Mouse (Mus musculus) gastrocnemius, adult 18-20 months (tissue): ENCODE results near the gene Cdkn1a. TPM values are rescaled to one million over a fixed set of nuclear protein-coding genes. Genes with fewer than 3 reads are reported as not detected.
"Not testable (repeated sequence)": the region's sequence is repeated elsewhere in the genome, so short reads cannot be mapped to it uniquely, and the experiment has no call there.

Source experiments
- DNase-seq: peaks from one replicate; pipeline ENCODE4 v3.0.0; 2021; ENCODE audit warnings: low spot score
- total RNA-seq, 2 experiments: library from RNA; stranded (reverse); gene quantifications; 2 replicates each; pipeline ENCODE4 v1.2.3; 2021

Gene Cdkn1a
- total RNA-seq, 2 experiments from 2014 or later, result 31.9 to 63.3 TPM

- no peak for DNase-seq
Observed at GRCm38 (mm10) chr17:29080758-29081617, 9.8 kb upstream of the Cdkn1a start.

GRCm38 (mm10) chr17:29081618-29082381 is 9.0 kb upstream of the Cdkn1a start:
- no peak for DNase-seq

- DNase-seq, result no peak
Observed at GRCm38 (mm10) chr17:29083586-29083985, 7.2 kb upstream of the Cdkn1a start.

DNA sequence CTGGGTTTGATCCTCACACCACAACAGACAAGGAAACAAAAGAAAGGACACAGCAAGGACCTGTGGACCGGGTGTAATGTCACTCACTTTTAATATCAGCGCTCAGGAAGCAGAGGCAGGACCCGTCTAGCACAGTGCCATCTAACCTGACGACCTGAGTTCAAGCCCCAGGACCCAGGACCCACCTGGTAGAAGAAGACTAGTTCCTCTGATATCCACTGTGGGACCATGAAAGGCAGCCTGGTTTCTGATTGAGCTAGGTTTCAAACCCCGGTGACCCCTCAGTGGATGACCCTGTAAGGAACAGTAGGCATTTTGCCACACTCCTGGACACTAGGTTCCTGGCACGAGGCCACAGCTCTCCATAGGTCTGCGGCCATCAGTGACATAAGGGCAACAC is 6.1 kb upstream of the Cdkn1a start:
- no peak for DNase-seq

- DNase-seq, result no peak
Observed at GRCm38 (mm10) chr17:29085266-29085665, 5.5 kb upstream of the Cdkn1a start.

DNA sequence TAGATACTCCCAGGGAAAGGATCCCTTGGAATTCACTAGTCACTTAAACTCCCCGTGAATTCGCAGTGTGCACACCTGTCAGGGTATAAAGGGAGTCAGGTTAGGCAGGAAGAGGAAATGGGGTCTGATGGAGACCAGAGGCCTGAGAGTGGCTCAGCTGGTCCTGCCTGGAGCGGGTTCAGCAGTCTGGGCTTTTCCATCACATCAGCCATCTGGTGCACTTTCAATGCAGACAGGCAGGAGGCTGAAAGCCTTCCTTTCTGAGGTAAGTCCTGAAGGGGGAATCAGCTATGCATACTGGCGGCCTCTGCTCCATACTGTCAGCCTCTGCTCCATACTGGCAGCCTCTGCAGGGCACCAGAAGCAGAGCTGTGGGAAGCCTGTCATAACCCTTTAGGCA is 3.9 kb upstream of the Cdkn1a start:
- no peak for DNase-seq

DNA sequence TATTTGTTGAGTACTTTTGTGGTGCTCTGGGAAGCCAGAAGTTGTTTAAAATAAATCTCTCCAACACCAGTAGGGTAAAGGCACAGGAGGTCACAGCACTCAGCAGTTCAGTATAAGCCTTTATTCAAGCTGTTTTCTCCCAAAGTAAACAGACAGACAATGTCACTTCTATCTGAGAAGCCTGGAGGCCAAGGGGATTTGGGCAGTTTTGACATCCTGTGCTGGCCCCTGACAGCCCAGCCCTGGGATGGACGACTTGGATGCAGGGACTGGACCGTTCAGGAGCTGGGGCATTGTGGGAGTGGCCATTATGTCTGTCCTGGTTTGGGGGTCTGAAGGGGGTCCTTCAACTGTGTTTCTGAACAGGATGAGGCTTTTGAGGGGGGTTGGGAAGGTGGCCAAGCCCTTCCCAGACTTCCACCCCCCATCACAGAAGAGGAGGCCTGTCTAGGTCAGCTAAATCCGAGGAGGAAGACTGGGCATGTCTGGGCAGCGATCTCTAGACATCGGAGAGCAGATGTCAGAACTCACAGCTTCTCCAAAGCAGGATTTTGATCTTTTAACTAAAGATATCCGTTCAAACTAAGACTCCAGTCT is 670 bp downstream of the Cdkn1a start:
- DNase-seq, result no peak

DNA sequence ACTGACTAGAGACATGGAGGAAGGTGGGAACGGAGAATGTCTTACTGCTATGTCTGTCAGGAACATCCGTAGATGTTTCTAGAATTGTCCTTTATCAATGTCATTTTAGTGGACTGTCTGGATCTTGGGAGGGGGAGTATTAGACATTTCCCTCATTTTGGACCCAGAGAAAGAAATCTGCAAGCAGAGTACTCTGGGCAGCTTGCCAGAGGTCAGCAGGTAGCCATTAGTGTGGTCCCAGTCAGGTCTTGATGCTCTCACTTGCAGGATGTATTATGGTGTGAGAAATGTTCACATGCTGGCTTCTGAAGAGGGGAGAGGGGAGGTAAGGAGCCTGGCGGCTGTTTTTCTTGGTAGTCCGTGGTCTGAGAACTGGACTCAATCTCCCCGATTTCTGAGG is 1.7 kb downstream of the Cdkn1a start:
- DNase-seq, result no peak

DNA sequence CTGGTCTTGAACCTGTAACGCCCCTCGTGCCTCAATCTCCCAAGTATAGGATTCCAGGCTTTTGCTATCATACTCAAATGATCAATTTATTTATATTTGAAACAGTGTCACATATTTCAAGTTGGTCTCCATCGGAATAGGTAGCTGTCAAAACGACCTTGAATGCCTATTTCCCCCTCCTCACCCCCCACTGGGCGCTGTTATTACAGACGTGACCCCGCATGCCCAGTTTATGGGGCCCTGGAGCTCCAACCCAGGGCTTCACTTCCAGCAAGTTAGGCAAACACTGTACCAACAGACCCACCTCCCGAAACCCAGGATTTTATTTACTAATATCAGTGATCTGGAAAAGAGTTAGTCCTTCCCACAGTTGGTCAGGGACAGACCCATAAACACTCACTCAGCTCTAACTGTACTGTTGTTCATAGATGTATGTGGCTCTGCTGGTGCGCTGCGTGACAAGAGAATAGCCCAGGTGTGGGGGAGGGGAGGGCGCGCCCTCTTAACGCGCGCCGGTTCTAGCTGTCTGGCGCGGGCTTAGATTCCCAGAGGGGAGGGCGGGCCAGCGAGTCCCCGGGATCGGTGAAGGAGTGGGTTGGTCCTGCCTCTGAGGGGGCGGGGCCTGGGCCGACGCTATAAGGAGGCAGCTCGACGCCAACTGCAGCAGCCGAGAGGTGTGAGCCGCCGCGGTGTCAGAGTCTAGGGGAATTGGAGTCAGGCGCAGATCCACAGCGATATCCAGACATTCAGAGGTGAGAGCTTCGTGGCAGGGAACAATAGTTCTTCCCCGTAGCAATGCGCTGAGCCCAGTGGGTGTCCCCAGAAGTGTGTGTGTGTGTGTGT is 2.6 kb downstream of the Cdkn1a start:
- peak; percentile 93 for DNase-seq

DNA sequence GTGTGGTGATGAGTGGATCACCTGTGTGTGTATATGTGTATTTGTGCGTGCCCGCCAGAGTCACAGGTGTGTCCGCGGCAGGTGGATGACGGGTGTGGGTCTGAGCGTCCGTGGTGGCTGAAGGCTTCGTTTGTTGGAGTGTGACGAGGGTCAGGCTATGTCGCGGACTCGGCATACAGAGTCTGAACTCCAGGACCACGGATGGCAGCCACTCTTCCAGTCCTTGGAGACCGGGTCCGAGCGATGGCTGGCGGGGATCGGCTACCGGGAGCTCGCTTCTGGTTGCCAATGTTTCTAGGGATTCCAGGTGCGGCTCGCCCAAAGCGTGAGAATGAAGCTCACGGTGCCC is 3.2 kb downstream of the Cdkn1a start:
- peak; percentile 17 for DNase-seq

DNA sequence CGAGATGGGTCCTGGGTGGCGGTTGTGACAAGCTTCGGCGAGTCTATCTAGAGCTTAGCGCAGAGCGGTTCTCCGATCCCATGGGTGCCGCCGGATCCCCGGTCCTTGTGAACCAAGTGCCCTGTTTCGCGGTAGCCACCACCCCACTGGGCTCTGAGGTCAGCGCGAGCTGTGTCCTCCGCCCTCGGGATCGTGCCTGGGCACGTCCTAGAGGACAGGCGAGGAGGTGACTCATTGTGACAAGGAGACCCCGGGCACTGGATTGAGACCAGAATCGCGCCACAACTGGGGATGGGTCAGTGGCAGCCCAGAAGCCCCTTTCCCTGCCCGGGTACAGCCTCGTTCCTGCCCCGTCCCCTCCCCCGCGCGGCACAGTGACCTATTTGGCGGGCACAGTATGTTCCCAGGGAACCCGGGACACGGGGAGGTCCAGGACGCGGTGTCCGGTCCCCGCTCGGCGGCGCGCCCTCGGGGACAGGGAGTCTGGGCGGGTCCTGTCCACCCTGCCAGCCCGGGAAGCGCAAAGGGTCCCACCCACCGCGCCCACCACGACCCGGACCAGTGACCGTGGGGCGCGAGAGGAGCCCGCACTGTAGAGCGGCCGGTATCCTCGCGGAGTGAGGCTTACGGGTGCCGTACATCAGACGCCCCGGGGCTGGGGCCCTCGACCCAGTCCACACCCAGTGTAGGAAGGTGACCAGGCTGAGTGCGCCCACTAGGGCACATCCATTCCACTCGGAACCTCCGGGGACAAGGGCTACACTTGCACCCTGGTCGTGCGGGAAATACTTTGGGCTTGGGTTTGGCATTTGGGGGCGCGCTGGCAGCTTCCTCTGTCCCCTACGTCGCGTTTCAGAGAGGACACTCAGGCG is 3.8 kb downstream of the Cdkn1a start:
- DNase-seq, result peak; percentile 91

- peak; percentile 96 for DNase-seq
Observed at GRCm38 (mm10) chr17:29095201-29095733, 4.5 kb downstream of the Cdkn1a start.

DNA sequence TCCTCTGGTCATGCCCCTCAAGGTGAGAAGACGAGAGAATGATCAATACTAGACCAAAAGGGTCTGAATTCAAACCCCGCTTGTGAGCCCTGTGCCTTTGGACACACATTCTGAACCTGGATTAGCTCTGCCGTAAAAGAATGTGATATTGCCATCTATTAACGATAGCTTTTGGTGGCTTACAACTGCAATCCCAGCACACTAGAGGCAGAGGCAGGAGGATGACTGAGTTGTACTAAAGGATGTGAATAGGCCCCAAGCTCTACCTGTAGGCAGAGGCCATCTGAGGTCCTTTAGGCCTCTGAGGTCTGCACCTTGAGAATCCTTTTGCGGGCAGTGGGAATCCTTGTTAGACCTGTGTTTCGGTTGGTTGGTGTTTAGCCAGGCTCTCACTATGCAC is 5.5 kb downstream of the Cdkn1a start:
- DNase-seq, result no peak

DNA sequence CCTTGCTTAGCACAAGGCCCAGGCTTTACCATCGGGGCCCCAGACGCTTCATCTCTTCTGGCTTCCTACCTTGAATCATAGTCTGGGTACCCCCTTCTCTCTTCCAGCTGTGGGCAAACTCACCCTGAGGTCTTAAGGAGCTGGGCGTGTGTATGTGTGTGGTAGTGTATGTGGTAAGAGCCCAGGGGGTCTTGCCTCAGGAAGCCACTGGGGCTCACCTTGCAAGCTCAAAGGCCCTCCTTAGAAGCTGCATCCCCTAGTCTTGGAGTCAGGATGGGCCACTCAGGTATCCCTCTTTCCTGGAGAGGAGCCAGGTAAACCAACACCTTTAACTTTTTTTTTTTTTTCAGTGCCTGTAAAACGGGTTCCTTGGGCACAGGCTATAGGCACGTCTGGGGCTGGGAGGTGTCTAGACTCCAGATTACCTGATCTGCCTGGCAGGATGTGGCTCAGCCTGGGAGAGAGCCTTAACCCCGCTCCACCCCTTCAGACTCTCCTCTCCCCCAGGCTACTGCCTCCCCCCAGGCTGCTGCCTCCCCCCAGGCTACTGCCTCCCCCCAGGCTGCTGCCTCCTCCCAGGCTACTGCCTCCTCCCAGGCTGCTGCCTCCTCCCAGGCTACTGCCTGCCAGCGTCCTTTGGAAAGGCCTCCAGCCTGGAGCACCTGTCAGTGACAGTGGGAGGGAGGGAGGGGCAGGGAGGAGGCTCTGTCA is 6.2 kb downstream of the Cdkn1a start:
- no peak for DNase-seq

- DNase-seq, result no peak
Observed at GRCm38 (mm10) chr17:29098291-29098690, 7.5 kb downstream of the Cdkn1a start.

DNA sequence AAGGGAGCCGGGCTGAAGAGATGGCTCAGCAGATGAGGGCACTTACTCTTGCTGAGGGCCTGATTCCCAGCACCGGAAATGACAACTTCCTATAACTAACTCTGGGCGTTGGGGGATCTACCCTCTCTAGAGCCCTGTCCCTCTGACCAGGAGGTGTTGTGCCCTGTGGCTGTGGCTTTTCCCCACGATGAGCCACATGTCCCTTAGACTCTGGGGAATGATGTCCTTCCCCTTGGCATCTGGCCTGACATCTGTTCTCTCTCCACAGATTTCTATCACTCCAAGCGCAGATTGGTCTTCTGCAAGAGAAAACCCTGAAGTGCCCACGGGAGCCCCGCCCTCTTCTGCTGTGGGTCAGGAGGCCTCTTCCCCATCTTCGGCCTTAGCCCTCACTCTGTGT is 8.3 kb downstream of the Cdkn1a start:
- DNase-seq, result no peak

DNA sequence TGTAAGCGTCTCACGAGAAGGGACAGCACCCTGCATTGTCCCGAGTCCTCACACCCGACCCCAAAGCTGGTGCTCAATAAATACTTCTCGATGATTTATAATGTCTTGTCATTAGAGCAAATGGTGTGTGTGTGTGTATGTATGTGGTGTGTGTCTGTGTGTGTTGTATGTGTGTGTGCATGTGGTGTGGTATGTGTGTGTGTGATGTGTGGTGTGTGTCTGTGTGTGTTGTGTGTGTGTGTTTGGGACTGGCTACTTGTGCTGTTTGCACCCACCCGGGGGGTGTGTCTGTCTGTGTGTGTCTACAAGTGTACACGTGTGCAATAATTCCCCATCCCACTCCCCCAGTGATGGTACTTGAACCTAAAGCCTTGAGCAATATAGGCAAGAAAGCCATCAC is 9.9 kb downstream of the Cdkn1a start:
- DNase-seq, result no peak

DNA sequence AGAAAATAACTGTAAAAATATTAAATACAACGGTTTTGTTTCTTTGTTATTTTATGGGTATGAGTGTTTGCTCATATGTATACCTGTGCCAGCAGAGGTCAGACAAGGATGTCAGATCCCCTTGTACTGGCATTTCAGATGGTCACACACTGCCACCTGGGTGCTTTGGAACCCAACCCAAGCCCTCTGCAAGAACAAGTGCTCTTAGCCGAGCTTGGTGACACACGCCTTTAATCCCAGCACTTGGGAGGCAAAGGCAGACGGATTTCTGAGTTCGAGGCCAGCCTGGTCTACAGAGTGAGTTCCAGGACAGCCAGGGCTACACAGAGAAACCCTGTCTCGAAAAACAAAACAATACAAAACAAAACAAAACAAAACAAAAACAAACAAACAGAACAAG is 19.6 kb downstream of the Cdkn1a start:
- DNase-seq, result not testable (repeated sequence)

DNA sequence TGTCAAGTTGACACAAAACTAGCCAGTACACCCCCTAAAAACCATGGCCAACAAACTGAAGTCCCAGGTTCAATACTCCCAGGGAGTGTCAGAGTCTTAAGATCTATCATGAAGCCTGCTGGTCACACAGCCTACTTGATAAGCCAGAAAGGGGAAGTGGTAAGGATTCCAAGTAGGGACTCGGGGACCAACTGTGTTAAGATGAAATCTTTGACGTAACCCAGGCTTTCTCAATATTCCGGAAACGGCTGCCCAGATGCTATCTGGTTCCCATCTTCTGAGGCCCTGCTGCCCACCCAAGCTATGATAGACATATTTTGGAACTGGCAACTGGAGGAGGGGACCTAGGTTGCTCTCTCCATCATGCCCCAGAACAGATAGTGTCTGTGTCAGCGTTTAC is 20.6 kb downstream of the Cdkn1a start:
- no peak for DNase-seq
